Comparison of ENCODE assay signal across 19 mouse cellular contexts in the genomic region with DNA sequence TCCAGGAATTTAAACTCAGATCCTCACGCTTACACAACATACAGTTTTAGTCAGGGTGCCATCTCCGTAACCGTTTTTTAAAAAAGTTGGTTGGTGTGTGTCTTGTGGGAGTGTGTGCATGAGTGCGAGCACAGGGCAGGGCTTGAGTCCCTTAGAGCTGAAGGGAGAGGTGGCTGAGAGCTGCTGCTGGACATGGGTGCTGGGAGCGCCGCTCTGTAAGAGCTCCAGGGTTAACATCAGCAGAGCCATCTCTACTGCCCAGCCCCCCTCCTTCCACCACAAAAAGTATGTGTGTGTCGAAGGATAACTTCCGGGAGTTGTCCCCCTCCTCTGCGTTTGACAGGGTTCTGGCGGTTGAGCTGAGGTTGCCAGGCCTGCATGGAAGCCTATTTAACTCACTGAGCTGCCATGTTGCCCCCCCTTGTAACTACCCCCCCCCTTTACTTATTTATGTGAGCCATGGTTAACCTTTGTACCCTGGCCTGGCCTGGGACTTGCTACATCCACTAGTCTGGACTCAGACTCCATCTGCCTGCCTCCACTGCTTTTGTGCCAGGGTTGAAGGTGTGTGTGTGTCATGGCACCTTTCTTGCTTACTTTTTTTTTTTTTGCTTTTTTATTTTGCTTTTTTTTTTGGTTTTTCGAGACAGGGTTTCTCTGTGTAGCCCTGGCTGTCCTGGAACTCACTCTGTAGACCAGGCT. TPM values are rescaled to one million over a fixed set of nuclear protein-coding genes. Genes with fewer than 3 reads are reported as not detected.
DNase-seq lines count a peak whose midpoint lies in the region; ATAC-seq and TF ChIP-seq lines count a peak whose summit lies in the region.
"Had no signal": no experiment of that assay in that cellular context is flagged by ENCODE, and none has a peak within 500 bp of the region (broad histone marks: within the 10 kb centered on the region; RNA-seq: fewer than 3 reads in every experiment).

No protein-coding gene starts in this region.

- no peak for TF ChIP-seq CTCF in ES-Bruce4 (IDR thresholded peaks at IDR 0.05; ENCODE audit: low read depth, low read length)

- 79% methylated on average over 11 of the region's 11 CpGs for WGBS in liver, embryonic 13.5 days (ENCODE audit: insufficient replicate concordance)
- WGBS in liver, embryonic 11.5 days: 87% methylated on average over 11 of the region's 11 CpGs

- H3K4me1 ChIP-seq in liver, embryonic 13.5 days (replicated peaks): peaks cover 13% of the 10 kb centered on the region
- H3K4me1 ChIP-seq in liver, embryonic 11.5 days (replicated peaks; ENCODE audit: control insufficient read depth, insufficient read depth, low read length): no peaks in the 10 kb centered on the region; the same call in none of the 2 replicates
- peaks cover 9% of the 10 kb centered on the region for H3K4me1 ChIP-seq in ES-Bruce4 (ENCODE audit: control insufficient read depth, insufficient read depth, low read length)

- no peak overlapping the region for H3K4me3 ChIP-seq in liver, embryonic 13.5 days (replicated peaks)
- no peak overlapping the region for H3K4me3 ChIP-seq in liver, embryonic 11.5 days (ENCODE audit: low read depth, low read length)
- H3K4me3 ChIP-seq in ES-Bruce4 (ENCODE audit: low read depth, low read length): no peak overlapping the region
- H3K4me3 ChIP-seq: forebrain, embryonic 12.5 days; heart, embryonic 13.5 days; limb, embryonic 12.5 days; midbrain, embryonic 15.5 days; myocyte had no signal

- peak; percentile 53 for ATAC-seq in liver, embryonic 13.5 days (ENCODE audit: low read depth)
- ATAC-seq in liver, embryonic 11.5 days (replicated peaks; ENCODE audit: low FRiP score): no peak
- ATAC-seq: midbrain, embryonic 15.5 days had no signal

- no peak for DNase-seq in liver, embryonic 13.5 days
- no peak for DNase-seq in liver, embryonic 11.5 days (ENCODE audit: low spot score)
- peak; percentile 83 for DNase-seq in kidney, adult 9 months
- DNase-seq in kidney, postnatal 36 days: peak; percentile 67 to 83
- DNase-seq in thymus, postnatal 14 days: no peak
- no peak for DNase-seq in urinary bladder, postnatal 36 days (ENCODE audit: low spot score in 2 of 2)
- DNase-seq: B cell, adult 2 months; cerebellum, adult 18-20 months; cerebellum, postnatal 36 days; heart, adult 18-20 months; lung, postnatal 36 days; thymus, postnatal 4 days had no signal

- no peak overlapping the region for H3K27ac ChIP-seq in liver, embryonic 13.5 days
- H3K27ac ChIP-seq in liver, embryonic 11.5 days (ENCODE audit: low read depth, low read length): no peak overlapping the region
- peak overlapping the region; percentile 17; the same call in 1 of the 2 replicates for H3K27ac ChIP-seq in ES-Bruce4 (ENCODE audit: insufficient read depth, low read length)
- H3K27ac ChIP-seq: forebrain, embryonic 12.5 days; heart, embryonic 13.5 days; hindbrain, embryonic 14.5 days; limb, embryonic 12.5 days; midbrain, embryonic 15.5 days had no signal

- TF ChIP-seq EP300 in ES-Bruce4 (IDR thresholded peaks at IDR 0.05; ENCODE audit: insufficient read depth, low read depth, low read length): no peak

- no peak overlapping the region for H3K4me2 ChIP-seq in liver, embryonic 13.5 days
- H3K4me2 ChIP-seq in liver, embryonic 11.5 days: no peak overlapping the region
- H3K4me2 ChIP-seq: forebrain, embryonic 12.5 days; heart, embryonic 13.5 days; hindbrain, embryonic 14.5 days; limb, embryonic 12.5 days; midbrain, embryonic 15.5 days had no signal

- no peak for TF ChIP-seq POLR2A in ES-Bruce4 (IDR thresholded peaks at IDR 0.05; ENCODE audit: insufficient read depth, low read length)

- H3K9me3 ChIP-seq in liver, embryonic 13.5 days (replicated peaks): no peaks in the 10 kb centered on the region
- no peaks in the 10 kb centered on the region for H3K9me3 ChIP-seq in liver, embryonic 11.5 days (ENCODE audit: control insufficient read depth, low read length)
- no peaks in the 10 kb centered on the region for H3K9me3 ChIP-seq in ES-Bruce4 (replicated peaks; ENCODE audit: control insufficient read depth, insufficient read depth, low read length, poor library complexity, severe bottlenecking)
- H3K9me3 ChIP-seq: forebrain, embryonic 12.5 days; heart, embryonic 13.5 days; limb, embryonic 12.5 days; midbrain, embryonic 15.5 days had no signal

- H3K27me3 ChIP-seq in liver, embryonic 13.5 days: no peaks in the 10 kb centered on the region
- H3K27me3 ChIP-seq in liver, embryonic 11.5 days (replicated peaks; ENCODE audit: control insufficient read depth, insufficient read depth, low read length): no peaks in the 10 kb centered on the region
- H3K27me3 ChIP-seq in ES-Bruce4 (ENCODE audit: control insufficient read depth, insufficient read depth, low read length, poor library complexity, severe bottlenecking): no peaks in the 10 kb centered on the region
- H3K27me3 ChIP-seq: forebrain, embryonic 12.5 days; heart, embryonic 13.5 days; limb, embryonic 12.5 days; midbrain, embryonic 15.5 days had no signal

- H3K36me3 ChIP-seq in liver, embryonic 13.5 days: peaks cover 61% of the 10 kb centered on the region
- H3K36me3 ChIP-seq in liver, embryonic 11.5 days (ENCODE audit: control insufficient read depth, insufficient read depth, low read length): peaks cover 17% of the 10 kb centered on the region
- H3K36me3 ChIP-seq in ES-Bruce4 (ENCODE audit: control insufficient read depth, insufficient read depth, low read length, poor library complexity, severe bottlenecking): no peaks in the 10 kb centered on the region

- H3K9ac ChIP-seq in liver, embryonic 13.5 days: no peak overlapping the region
- no peak overlapping the region for H3K9ac ChIP-seq in liver, embryonic 11.5 days (ENCODE audit: low read depth, low read length)
- H3K9ac ChIP-seq in ES-Bruce4 (ENCODE audit: low read depth, poor library complexity, severe bottlenecking): no peak overlapping the region
- H3K9ac ChIP-seq: forebrain, embryonic 12.5 days; heart, embryonic 13.5 days; hindbrain, embryonic 14.5 days; limb, embryonic 12.5 days; midbrain, embryonic 15.5 days had no signal

RNA-seq across cellular contexts. Expression of a gene that starts 11.2 kb away (rescaled TPM):
- 7.3 and 7.9 TPM in 2 replicates for polyA plus RNA-seq in liver, embryonic 13.5 days (2015; fragmentation: Nextera tagmentation; extraction: Ambion mirVana)
- 26.2 and 28.3 TPM in 2 replicates for polyA plus RNA-seq in liver, embryonic 11.5 days (2014; fragmentation: Nextera tagmentation; extraction: Ambion mirVana)
- 71.7 TPM in 2 replicates for polyA plus RNA-seq in ES-Bruce4 (2011; ENCODE audit: insufficient read depth, insufficient read length, low read depth, missing spikeins)

Comparison
In these comparisons a context has a peak if more than half of its experiments do, and no peak if none do; other contexts are left out.
1. DNase-seq: peak in kidney, adult 9 months (single experiment) and kidney, postnatal 36 days (2 of 2); none in liver, embryonic 13.5 days (single experiment), liver, embryonic 11.5 days (single experiment), thymus, postnatal 14 days (single experiment) and urinary bladder, postnatal 36 days (0 of 2).